Mouse (Mus musculus): ENCODE results near the gene Tmem86b. TPM values are rescaled to one million over a fixed set of nuclear protein-coding genes. Genes with fewer than 3 reads are reported as not detected.

The Tmem86b gene
- polyA plus RNA-seq, 1 experiment from 2014 or later: 0.63 TPM

DNA sequence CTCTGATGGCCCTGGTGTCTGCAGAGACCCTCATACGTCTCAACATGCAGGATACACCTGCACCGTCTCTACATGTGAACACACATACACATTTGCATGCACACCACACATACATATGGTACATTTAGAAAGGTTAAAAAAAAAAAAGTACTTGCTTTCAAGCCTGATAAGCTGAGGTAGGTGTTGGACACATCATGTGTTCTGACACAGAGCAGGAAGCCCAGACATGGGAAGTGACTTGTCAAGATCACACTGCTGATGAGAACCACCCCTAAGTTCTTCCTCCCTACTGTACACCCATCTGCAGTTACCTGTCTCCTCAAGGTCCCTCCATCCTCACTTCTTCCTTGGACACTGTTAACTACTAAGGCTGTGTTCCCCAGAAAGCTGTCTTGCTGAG is 5.3 kb downstream of the Tmem86b start:
- Histone ChIP-seq H3K4me1 (ENCODE audit: control insufficient read depth, insufficient read depth, low read length) (no peaks in the 10 kb centered on the region), H3K4me3 (ENCODE audit: low read depth, low read length) (no peak overlapping the region), H3K4me2 (ENCODE audit: low read depth, low read length) (no peak overlapping the region), H3K27ac (replicated peaks; ENCODE audit: low read depth, low read length) (no peak overlapping the region), H3K36me3 (replicated peaks; ENCODE audit: control insufficient read depth, insufficient read depth, low read depth, low read length) (no peaks in the 10 kb centered on the region; the same call in 1 of the 2 replicates), H3K9me3 (replicated peaks; ENCODE audit: control insufficient read depth, low read length) (no peaks in the 10 kb centered on the region), H3K27me3 (ENCODE audit: control insufficient read depth, insufficient read depth, low read length) (no peaks in the 10 kb centered on the region), H3K9ac (replicated peaks; ENCODE audit: low read length) (no peak overlapping the region)
- ATAC-seq (replicated peaks; ENCODE audit: insufficient number of reproducible peaks, low FRiP score, low TSS enrichment, low read depth) (no peak), DNase-seq (ENCODE audit: low spot score) (no peak)
- WGBS: 85% methylated on average over 2 of the region's 2 CpGs

DNA sequence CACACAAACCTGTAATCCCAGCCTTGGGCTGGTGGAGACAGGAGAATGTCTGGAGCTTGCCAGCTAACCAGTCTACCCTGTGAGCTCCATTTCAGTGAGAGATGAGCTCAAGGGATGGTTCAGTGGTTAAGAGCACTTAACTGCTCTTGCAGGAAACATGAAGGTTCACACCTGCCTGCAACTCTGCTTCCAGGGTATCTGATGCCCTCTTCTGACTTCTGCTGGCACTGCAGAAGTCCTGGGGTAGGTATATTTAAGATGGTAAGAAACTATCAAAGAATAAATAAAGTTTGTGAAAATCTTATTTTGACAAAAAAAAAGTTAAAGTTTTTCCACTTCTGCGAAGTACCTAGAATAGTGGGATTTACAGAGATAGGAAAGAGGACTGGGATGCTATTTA is 6.9 kb downstream of the Tmem86b start:
- DNase-seq (ENCODE audit: low spot score): no peak
- no peak for ATAC-seq (replicated peaks; ENCODE audit: insufficient number of reproducible peaks, low FRiP score, low TSS enrichment, low read depth)

DNA sequence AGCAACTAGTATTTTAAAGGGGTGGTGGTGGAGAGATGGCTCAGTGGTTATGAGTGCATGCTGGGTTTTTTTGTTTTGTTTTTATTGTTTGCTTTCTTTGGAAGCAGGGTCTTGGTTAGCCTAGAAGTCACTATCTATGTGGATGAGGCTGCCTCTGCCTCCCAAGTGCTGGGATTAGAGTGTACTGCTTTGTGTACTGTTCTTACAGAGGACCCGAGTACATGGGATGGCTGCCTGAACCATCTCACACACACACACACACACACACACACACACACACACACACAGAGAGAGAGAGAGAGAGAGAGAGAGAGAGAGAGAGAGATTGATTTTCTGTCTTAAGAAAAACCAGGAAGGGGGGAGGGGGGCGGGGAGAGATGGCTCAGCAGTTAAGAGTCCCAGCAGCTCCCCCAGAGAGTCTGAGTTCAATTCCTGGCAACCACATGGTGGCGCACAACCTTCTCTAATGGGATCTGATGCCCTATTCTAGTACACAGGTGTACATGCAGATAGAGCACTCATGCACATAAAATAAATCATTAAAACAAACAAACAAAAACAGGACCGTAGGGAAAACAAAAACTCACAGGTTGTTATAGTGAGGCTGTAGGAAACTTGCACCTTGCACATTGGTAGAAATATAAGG is 7.6 kb downstream of the Tmem86b start:
- H3K4me1 ChIP-seq (ENCODE audit: control insufficient read depth, insufficient read depth, low read length): no peaks in the 10 kb centered on the region
- ATAC-seq (replicated peaks; ENCODE audit: insufficient number of reproducible peaks, low FRiP score, low TSS enrichment, low read depth) (no peak; the same call in 1 of the 2 replicates), DNase-seq (ENCODE audit: low spot score) (peak; percentile 61)
- H3K27me3 ChIP-seq (ENCODE audit: control insufficient read depth, insufficient read depth, low read length): no peaks in the 10 kb centered on the region
- no peak overlapping the region for H3K4me3 ChIP-seq (ENCODE audit: low read depth, low read length)
- H3K4me2 ChIP-seq (ENCODE audit: low read depth, low read length): no peak overlapping the region
- no peaks in the 10 kb centered on the region for H3K9me3 ChIP-seq (replicated peaks; ENCODE audit: control insufficient read depth, low read length)
- H3K27ac ChIP-seq (replicated peaks; ENCODE audit: low read depth, low read length): no peak overlapping the region
- WGBS: 39% methylated on average over 3 of the region's 4 CpGs
- H3K9ac ChIP-seq (replicated peaks; ENCODE audit: low read length): no peak overlapping the region
- H3K36me3 ChIP-seq (replicated peaks; ENCODE audit: control insufficient read depth, insufficient read depth, low read depth, low read length): no peaks in the 10 kb centered on the region

More for the DNA sequence above, 6.9 kb downstream of the Tmem86b start:
- Histone ChIP-seq H3K4me2 (ENCODE audit: low read depth, low read length) (no peak overlapping the region), H3K9ac (replicated peaks; ENCODE audit: low read length) (no peak overlapping the region), H3K36me3 (replicated peaks; ENCODE audit: control insufficient read depth, insufficient read depth, low read depth, low read length) (no peaks in the 10 kb centered on the region), H3K27me3 (ENCODE audit: control insufficient read depth, insufficient read depth, low read length) (no peaks in the 10 kb centered on the region), H3K4me3 (ENCODE audit: low read depth, low read length) (no peak overlapping the region), H3K4me1 (ENCODE audit: control insufficient read depth, insufficient read depth, low read length) (no peaks in the 10 kb centered on the region), H3K9me3 (replicated peaks; ENCODE audit: control insufficient read depth, low read length) (no peaks in the 10 kb centered on the region), H3K27ac (replicated peaks; ENCODE audit: low read depth, low read length) (no peak overlapping the region)
- 55% methylated on average over 1 of the region's 1 CpGs for WGBS

DNA sequence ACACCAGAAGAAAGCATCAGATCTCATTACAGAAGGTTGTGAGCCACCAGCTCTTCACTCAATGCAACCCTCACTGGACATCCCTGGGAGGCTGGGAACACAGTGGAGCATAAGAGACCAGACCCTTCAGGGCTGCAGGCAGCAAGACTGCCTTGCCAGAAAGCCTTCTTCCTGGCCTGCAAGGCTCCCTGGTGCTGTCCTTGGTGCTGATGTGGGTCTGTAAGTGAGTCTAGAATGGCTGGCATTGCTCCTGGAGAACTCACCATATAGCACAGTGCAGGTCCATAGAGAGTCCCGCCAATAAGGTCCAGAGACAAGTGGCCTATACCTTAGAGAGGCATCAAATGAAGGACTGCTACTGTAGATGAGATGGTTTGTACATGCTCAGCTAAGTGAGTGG is 11.2 kb downstream of the Tmem86b start:
- H3K4me2 ChIP-seq (ENCODE audit: low read depth, low read length): no peak overlapping the region
- no peaks in the 10 kb centered on the region for H3K27me3 ChIP-seq (ENCODE audit: control insufficient read depth, insufficient read depth, low read length)
- ATAC-seq (replicated peaks; ENCODE audit: insufficient number of reproducible peaks, low FRiP score, low TSS enrichment, low read depth): no peak
- H3K36me3 ChIP-seq (replicated peaks; ENCODE audit: control insufficient read depth, insufficient read depth, low read depth, low read length): no peaks in the 10 kb centered on the region
- peak; percentile 80 for DNase-seq (ENCODE audit: low spot score)
- no peak overlapping the region for H3K4me3 ChIP-seq (ENCODE audit: low read depth, low read length)
- no peak overlapping the region for H3K27ac ChIP-seq (replicated peaks; ENCODE audit: low read depth, low read length)
- H3K9ac ChIP-seq (replicated peaks; ENCODE audit: low read length): no peak overlapping the region
- no peaks in the 10 kb centered on the region for H3K4me1 ChIP-seq (ENCODE audit: control insufficient read depth, insufficient read depth, low read length)
- 37% methylated on average over 1 of the region's 1 CpGs for WGBS
- H3K9me3 ChIP-seq (replicated peaks; ENCODE audit: control insufficient read depth, low read length): no peaks in the 10 kb centered on the region

DNA sequence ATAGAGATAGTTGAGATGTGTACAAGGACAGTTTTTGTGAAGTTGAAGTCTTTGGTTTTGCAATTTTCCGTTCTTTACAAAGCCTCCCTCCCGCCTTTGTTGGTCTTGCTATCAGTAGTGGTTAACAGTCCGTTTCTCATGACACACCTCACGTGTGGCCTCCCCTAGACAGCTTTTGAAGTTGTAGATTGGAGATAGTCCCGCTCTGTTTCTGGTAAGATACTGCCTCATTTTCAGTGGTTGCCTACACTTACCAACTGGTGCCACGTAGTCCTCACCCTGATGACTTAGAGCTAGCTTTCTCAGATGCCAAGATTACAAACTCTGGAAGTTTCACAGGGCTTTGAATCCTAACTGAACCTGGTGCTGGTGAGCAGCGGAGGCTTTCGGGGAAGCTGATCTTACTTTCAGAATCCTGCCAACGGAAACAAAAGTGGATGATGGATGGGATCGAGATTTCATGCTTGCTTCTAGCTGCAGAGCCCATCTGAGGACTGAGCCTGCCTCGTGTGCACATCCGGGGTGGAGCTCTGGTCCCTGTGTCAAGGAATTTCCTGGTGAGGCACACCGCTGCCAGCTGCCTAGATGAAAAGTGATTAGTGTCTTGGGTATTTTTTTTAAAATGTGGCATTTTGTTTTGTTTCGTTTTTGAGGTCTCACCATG is 17.4 kb downstream of the Tmem86b start:
- WGBS: 79% methylated on average over 14 of the region's 14 CpGs
- no peak overlapping the region for H3K4me2 ChIP-seq (ENCODE audit: low read depth, low read length)
- no peak overlapping the region for H3K4me3 ChIP-seq (ENCODE audit: low read depth, low read length)
- no peak overlapping the region for H3K27ac ChIP-seq (replicated peaks; ENCODE audit: low read depth, low read length)
- H3K36me3 ChIP-seq (replicated peaks; ENCODE audit: control insufficient read depth, insufficient read depth, low read depth, low read length): no peaks in the 10 kb centered on the region
- H3K9me3 ChIP-seq (replicated peaks; ENCODE audit: control insufficient read depth, low read length): no peaks in the 10 kb centered on the region
- H3K27me3 ChIP-seq (ENCODE audit: control insufficient read depth, insufficient read depth, low read length): no peaks in the 10 kb centered on the region
- no peak overlapping the region for H3K9ac ChIP-seq (replicated peaks; ENCODE audit: low read length)
- no peaks in the 10 kb centered on the region for H3K4me1 ChIP-seq (ENCODE audit: control insufficient read depth, insufficient read depth, low read length)
- no peak for ATAC-seq (replicated peaks; ENCODE audit: insufficient number of reproducible peaks, low FRiP score, low TSS enrichment, low read depth)
- no peak for DNase-seq (ENCODE audit: low spot score)

DNA sequence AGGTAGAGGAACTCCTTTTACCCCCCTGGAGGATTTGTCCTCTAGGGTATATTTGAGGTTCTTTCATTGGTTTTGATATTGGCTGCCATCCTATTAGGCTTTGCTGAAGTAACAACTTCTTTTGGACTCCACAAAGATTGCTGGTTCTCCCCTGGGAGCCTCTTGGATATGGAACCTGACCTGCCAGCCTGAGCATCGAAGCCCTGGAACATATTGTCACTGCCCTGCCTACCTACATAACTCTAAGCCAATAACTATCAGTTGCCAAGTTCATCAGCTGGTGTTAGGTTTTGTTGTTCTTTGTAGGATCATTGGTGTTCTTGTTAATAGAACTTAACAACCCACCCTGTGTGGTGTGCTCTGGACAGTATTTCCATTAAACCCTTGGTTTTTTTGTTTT is 18.3 kb downstream of the Tmem86b start:
- WGBS: 69% methylated on average over 1 of the region's 1 CpGs
- no peaks in the 10 kb centered on the region for H3K4me1 ChIP-seq (ENCODE audit: control insufficient read depth, insufficient read depth, low read length)
- no peak overlapping the region for H3K4me3 ChIP-seq (ENCODE audit: low read depth, low read length)
- H3K4me2 ChIP-seq (ENCODE audit: low read depth, low read length): no peak overlapping the region
- H3K36me3 ChIP-seq (replicated peaks; ENCODE audit: control insufficient read depth, insufficient read depth, low read depth, low read length): no peaks in the 10 kb centered on the region
- H3K9me3 ChIP-seq (replicated peaks; ENCODE audit: control insufficient read depth, low read length): no peaks in the 10 kb centered on the region
- no peak overlapping the region for H3K9ac ChIP-seq (replicated peaks; ENCODE audit: low read length)
- ATAC-seq (replicated peaks; ENCODE audit: insufficient number of reproducible peaks, low FRiP score, low TSS enrichment, low read depth): no peak
- H3K27ac ChIP-seq (replicated peaks; ENCODE audit: low read depth, low read length): no peak overlapping the region
- H3K27me3 ChIP-seq (ENCODE audit: control insufficient read depth, insufficient read depth, low read length): no peaks in the 10 kb centered on the region
- no peak for DNase-seq (ENCODE audit: low spot score)

DNA sequence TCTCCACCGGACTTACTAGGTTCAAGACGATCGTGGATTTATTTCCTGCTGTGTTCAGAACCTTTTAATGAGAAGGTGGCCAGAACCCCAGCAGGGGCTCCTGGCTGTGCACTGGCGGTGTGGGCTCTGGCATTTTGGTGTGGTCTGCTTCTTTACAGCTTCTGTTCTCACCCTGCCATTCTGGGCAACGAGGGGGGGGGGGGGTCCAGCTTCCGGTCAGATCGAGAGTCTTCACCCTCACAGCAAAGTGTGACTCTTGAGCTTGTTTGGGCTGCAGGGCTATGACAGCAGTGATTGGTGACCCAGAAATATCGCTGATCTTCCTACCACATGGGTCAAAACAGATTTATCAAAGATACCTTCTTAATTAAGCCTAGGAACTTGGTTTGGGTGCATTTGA is 18.8 kb downstream of the Tmem86b start:
- no peak for ATAC-seq (replicated peaks; ENCODE audit: insufficient number of reproducible peaks, low FRiP score, low TSS enrichment, low read depth)
- Histone ChIP-seq H3K4me1 (ENCODE audit: control insufficient read depth, insufficient read depth, low read length) (no peaks in the 10 kb centered on the region), H3K27me3 (ENCODE audit: control insufficient read depth, insufficient read depth, low read length) (no peaks in the 10 kb centered on the region), H3K4me3 (ENCODE audit: low read depth, low read length) (no peak overlapping the region), H3K9ac (replicated peaks; ENCODE audit: low read length) (no peak overlapping the region), H3K4me2 (ENCODE audit: low read depth, low read length) (no peak overlapping the region), H3K36me3 (replicated peaks; ENCODE audit: control insufficient read depth, insufficient read depth, low read depth, low read length) (no peaks in the 10 kb centered on the region), H3K9me3 (replicated peaks; ENCODE audit: control insufficient read depth, low read length) (no peaks in the 10 kb centered on the region), H3K27ac (replicated peaks; ENCODE audit: low read depth, low read length) (no peak overlapping the region)
- WGBS: 63% methylated on average over 8 of the region's 8 CpGs
- DNase-seq (ENCODE audit: low spot score): no peak

DNA sequence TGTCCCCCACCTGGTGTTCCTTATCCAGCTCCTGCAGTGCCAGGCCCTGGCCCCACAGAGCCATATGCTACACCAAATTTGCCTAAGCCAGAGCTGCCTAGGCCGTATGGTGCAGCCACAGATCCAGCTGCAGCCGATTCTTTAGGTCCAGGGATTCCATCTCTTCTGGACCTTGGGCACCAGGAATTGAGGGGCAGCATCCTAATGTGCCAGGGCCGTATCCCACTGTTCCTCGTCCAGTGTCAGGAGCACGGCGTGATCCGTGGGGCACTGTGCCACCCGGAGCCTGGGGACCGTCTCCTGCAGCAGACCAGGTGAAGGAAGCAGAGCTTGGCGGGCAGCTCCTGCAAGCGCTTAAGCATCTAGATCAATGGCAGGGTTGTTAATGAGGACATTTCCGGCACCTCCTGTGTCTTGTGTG is 19.3 kb downstream of the Tmem86b start:
- Histone ChIP-seq H3K4me1 (ENCODE audit: control insufficient read depth, insufficient read depth, low read length) (no peaks in the 10 kb centered on the region), H3K4me3 (ENCODE audit: low read depth, low read length) (no peak overlapping the region), H3K9me3 (replicated peaks; ENCODE audit: control insufficient read depth, low read length) (no peaks in the 10 kb centered on the region), H3K36me3 (replicated peaks; ENCODE audit: control insufficient read depth, insufficient read depth, low read depth, low read length) (no peaks in the 10 kb centered on the region), H3K4me2 (ENCODE audit: low read depth, low read length) (no peak overlapping the region), H3K27me3 (ENCODE audit: control insufficient read depth, insufficient read depth, low read length) (no peaks in the 10 kb centered on the region), H3K9ac (replicated peaks; ENCODE audit: low read length) (no peak overlapping the region), H3K27ac (replicated peaks; ENCODE audit: low read depth, low read length) (no peak overlapping the region)
- ATAC-seq (replicated peaks; ENCODE audit: insufficient number of reproducible peaks, low FRiP score, low TSS enrichment, low read depth): no peak
- WGBS: 80% methylated on average over 12 of the region's 12 CpGs
- DNase-seq (ENCODE audit: low spot score): no peak
